Mouse (Mus musculus) G1E-ER4 (cell line): Measurements from ENCODE around the gene Inpp5a. TPM values are rescaled to one million over a fixed set of nuclear protein-coding genes. Genes with fewer than 3 reads are reported as not detected.

Experiments used
- GATA1 ChIP-seq: IDR thresholded peaks from one replicate; pipeline ENCODE4 v1.8.0; 2012; ENCODE audit warnings: low read length, inconsistent platforms
- polyA plus RNA-seq: library from polyadenylated mRNA; stranded (reverse); fragments of >175 nt; gene quantifications from 2 replicates; pipeline ENCODE4 v1.2.3, GENCODE M21; 2012

Gene Inpp5a
- polyA plus RNA-seq, 1 experiment, result not detected

GRCm38 (mm10) chr7:139498038-139498625 lies 109.2 kb downstream of the Inpp5a start:
- TF ChIP-seq GATA1, result no peak

GRCm38 (mm10) chr7:139504064-139504463 lies 115.2 kb downstream of the Inpp5a start:
- TF ChIP-seq GATA1, result no peak

- TF ChIP-seq GATA1, result no peak
Observed at GRCm38 (mm10) chr7:139506677-139507412, 117.9 kb downstream of the Inpp5a start.

GRCm38 (mm10) chr7:139508938-139509337 lies 120.0 kb downstream of the Inpp5a start:
- no peak for TF ChIP-seq GATA1

GRCm38 (mm10) chr7:139515959-139516660 lies 127.2 kb downstream of the Inpp5a start:
- no peak for TF ChIP-seq GATA1

- no peak for TF ChIP-seq GATA1
Observed at GRCm38 (mm10) chr7:139516661-139517016, 127.7 kb downstream of the Inpp5a start.

- no peak for TF ChIP-seq GATA1
Observed at GRCm38 (mm10) chr7:139518352-139518751, 129.4 kb downstream of the Inpp5a start.

- no peak for TF ChIP-seq GATA1
Observed at GRCm38 (mm10) chr7:139528309-139529076, 139.6 kb downstream of the Inpp5a start.

- no peak for TF ChIP-seq GATA1
Observed at GRCm38 (mm10) chr7:139529208-139529607, 140.3 kb downstream of the Inpp5a start.

- no peak for TF ChIP-seq GATA1
Observed at GRCm38 (mm10) chr7:139530591-139531427, 141.9 kb downstream of the Inpp5a start.

- no peak for TF ChIP-seq GATA1
Observed at GRCm38 (mm10) chr7:139531428-139531801, 142.5 kb downstream of the Inpp5a start.

- no peak for TF ChIP-seq GATA1
Observed at GRCm38 (mm10) chr7:139536331-139536730, 147.4 kb downstream of the Inpp5a start.

- TF ChIP-seq GATA1, result no peak
Observed at GRCm38 (mm10) chr7:139536831-139537230, 147.9 kb downstream of the Inpp5a start.

GRCm38 (mm10) chr7:139537831-139538230 lies 148.9 kb downstream of the Inpp5a start:
- TF ChIP-seq GATA1, result no peak

GRCm38 (mm10) chr7:139538541-139538940 lies 149.6 kb downstream of the Inpp5a start:
- TF ChIP-seq GATA1, result no peak
